Mouse (Mus musculus) adrenal gland, postnatal 25 days (tissue): ENCODE data around the gene Tns4. TPM values are rescaled to one million over a fixed set of nuclear protein-coding genes. Genes with fewer than 3 reads are reported as not detected.

Experiments used
- total RNA-seq: library from RNA; stranded (reverse); gene quantifications from 2 replicates; pipeline ENCODE4 v1.2.3, GENCODE M21; 2021

Tns4 gene
- total RNA-seq, 1 experiment from 2014 or later, result 0.12 TPM

Other genes starting within 250 kb of the Tns4 start
- 18.0 and 26.4 TPM in 2 replicates for gene Wipf2, start 225.7 kb downstream of the Tns4 start, total RNA-seq
- 1.7 and 4.3 TPM in 2 replicates for gene Cdc6, start 181.5 kb downstream of the Tns4 start, total RNA-seq
- 21.8 and 27.7 TPM in 2 replicates for gene Rara, start 161.5 kb downstream of the Tns4 start, total RNA-seq
- not detected in 2 replicates for gene Gjd3, start 106.3 kb downstream of the Tns4 start, total RNA-seq
- 28.2 and 39.3 TPM in 2 replicates for gene Top2a, start 65.1 kb downstream of the Tns4 start, total RNA-seq
- 50.5 and 61.1 TPM in 2 replicates for gene Igfbp4, start 48.1 kb downstream of the Tns4 start, total RNA-seq
- gene Ccr7, start 65.8 kb upstream of the Tns4 start, total RNA-seq, result 0.21 TPM in 1 of 2 replicates, not detected in the other
- 63.5 and 101 TPM in 2 replicates for gene Smarce1, start 141.7 kb upstream of the Tns4 start, total RNA-seq
- gene Krt222, start 154.8 kb upstream of the Tns4 start, total RNA-seq, result 1.4 and 2.4 TPM in 2 replicates
- gene Krt24, start 196.0 kb upstream of the Tns4 start, total RNA-seq, result not detected in 2 replicates
- not detected in 2 replicates for gene Krt25, start 233.6 kb upstream of the Tns4 start, total RNA-seq
- gene Krt26, start 248.7 kb upstream of the Tns4 start, total RNA-seq, result not detected in 2 replicates